Mouse (Mus musculus) cerebellum, adult 2 months (tissue): ENCODE measurements around the gene Rps19.

Source experiments
- CTCF ChIP-seq: fragments of 200-500 bp; IDR thresholded peaks from 2 replicates; pipeline ENCODE4 v1.5.1; 2011; ENCODE audit warnings: low read depth, mild to moderate bottlenecking, control low read depth, low read length, moderate library complexity, borderline replicate concordance; ENCODE audit not compliant: insufficient read depth
- POLR2A ChIP-seq: fragments of 200-500 bp; IDR thresholded peaks from 2 replicates; pipeline ENCODE4 v1.6.1; 2011; ENCODE audit warnings: low read length, control low read depth, borderline replicate concordance; ENCODE audit not compliant: insufficient read depth

DNA sequence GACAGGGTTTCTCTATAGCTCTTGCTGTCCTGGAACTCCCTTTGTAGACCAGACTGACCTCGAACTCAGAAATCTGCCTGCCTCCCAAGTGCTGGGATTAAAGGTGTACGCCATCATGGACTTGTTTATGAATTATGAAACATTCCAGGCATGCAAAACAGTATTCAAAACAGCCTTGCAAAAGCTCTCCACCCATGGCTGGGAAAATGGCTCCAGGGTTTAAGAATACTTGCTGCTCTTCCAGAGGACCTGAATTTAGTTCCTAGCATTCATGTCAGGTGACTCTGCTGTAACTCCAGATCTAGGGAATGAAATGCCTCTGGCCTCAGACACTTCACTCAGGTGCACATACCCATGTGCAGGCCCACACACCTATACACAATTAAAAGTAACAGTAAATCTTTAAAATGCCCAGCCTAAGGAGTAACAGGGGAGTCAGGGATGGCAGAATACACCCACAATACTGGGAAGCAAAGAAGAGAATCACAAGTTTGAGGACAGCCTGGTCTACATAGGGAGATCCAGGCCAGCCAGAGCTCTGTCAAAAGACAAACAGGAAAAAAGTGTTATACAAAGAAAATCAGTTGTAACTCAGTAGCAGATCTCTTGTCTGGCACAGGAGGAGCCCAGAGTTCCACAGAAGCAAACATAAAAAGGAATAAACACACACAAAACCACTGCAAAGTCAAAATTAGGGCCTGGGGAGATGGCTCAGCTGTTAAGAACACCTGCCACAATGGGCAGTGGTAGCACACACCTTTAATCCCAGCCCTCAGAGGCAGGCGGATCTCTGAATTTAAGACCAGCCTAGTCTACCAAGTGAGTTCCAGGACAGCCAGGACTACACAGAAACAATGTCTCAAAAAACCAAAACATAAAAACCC, 7.3 kb downstream of the Rps19 start:
- TF ChIP-seq POLR2A (no peak), CTCF (no peak)
